Mouse (Mus musculus) CD4-positive helper T cell, adult 2 months (primary cell): Measurements from ENCODE around the gene Slc30a9.

Experiments used
- DNase-seq: peaks from one replicate; pipeline ENCODE4 v3.0.0-alpha.2; 2012; ENCODE audit warnings: low read depth, missing footprints, low spot score

The Slc30a9 gene

DNA sequence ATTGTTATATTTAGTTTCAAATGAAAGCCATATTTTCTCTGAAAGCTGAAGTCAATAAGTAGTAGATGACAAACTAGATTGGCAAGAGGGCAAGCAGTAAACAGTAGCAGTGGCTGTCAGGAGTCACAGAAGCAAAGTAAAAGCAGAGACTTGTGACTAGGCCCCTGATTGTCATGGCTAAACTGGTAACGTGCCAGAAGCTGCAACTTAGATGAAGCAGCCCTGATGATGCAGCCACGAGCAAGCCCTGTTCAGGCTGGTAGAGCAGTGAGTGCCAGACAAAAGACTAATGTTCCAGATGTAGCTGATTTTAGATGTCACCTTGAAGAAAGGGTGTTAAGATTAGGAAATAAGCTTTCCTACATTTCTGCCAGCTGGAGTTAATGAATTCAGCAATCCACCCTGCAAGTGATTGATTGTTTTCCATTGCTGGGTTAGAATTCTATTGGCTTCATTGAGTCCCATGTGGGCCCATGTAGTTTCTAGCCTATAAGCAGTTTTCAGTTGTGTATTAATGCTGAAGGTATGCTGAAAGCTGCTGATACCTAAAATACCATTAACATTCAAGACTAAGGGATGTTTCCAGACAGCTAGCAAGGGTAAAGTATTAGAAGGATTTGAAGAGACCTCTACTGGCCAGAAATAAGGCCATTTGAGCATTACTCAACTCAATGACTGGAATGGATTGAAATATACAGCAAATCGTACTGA, 5.2 kb downstream of the Slc30a9 start:
- no peak for DNase-seq

DNA sequence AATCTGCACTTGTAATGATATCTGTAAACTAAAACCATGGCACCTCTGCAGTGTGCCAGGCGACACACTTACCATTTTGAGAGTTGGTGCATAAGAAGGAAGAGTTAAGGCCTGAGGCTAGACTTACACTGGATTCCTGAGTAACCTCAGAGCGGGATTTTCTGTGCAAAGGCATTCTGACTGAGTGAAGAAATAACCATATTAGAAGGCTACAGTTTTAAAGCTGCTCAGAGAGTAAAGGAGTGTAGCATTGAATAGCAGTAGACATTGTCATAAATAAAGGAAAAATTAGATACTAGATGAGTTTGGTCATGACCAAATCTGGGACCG, 5.7 kb downstream of the Slc30a9 start:
- no peak for DNase-seq

DNA sequence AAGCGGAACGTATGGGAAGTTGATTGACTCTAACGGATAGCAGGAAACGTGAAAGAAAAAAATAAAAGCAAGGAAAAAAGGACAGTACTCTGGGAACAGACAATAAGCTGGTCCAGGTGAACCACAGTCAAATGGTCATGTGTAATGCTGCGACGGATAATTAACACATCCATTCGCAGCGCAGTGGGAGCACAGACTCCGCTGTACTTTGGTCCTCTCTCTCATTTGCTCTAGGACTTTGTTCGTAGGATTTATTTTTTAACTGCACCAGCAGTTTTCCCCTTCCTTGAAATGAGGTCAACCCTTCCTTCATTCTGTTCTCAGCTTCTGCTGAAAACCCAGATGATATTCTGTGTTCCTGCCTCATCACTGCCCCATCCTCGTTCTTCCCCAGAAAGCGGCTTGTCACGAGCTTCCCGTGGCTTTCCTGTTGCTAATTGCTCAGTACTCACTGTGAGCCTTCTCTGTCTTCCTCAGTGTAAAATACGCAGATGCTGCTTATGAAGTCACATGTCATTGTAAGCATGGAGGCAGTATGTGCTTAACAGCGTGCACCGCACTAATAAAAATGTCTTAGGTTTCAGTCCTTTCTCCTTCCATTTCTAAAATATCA, 15.0 kb downstream of the Slc30a9 start:
- DNase-seq, result no peak

DNA sequence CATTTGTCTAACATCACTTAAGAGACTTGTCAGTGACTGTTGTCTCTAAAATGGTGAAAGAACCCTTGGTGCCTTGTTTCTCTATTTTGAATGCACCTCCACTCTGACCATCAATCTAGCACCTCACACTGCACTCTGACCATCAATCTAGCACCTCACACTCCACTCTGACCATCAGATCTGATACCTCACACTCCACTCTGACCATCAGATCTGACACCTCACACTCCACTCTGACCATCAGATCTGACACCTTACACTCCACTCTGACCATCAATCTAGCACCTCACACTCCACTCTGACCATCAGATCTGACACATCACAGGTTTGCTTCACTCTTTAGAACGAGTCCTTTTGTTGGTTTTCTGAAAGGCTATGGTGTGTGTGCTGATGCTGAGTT, 17.3 kb downstream of the Slc30a9 start:
- no peak for DNase-seq

DNA sequence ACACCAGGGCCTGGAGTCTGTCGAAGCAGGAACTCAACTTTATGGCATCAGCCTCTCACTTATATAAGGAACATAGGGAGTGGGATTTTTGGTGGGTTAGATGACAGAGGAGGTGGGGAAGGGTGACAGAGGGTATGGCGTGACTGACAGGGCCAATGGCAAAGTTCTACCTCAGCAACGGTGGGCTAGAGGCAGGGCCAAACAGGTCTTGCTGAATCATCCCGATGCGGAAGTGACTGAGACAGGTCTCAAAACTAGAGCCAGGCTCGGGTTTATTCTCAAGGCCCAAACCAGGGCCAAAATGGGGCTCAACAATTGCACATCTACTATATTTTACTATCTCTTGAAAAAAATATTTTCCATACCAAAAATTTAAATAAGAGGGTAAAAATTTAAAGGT, 34.1 kb downstream of the Slc30a9 start:
- no peak for DNase-seq

DNA sequence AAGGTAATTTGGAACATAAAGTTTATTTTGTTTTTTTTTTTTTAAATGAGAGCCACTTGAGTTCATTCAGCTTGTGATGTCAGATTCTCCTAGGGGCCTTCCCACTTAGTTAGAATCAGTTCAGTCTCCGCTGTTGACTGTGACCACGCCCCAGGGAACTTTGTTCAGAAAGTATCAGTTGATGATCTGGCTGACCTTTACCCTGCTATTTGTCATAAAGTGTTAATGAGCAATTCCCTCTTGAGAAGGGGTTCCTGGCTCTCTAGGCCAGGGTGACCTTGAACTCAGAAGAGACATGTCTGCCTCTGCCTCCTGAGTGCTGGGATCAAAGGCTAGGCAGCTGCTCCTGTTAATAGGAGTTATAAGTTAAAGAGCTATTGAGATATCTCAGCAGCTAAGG, 40.3 kb downstream of the Slc30a9 start:
- DNase-seq, result no peak

DNA sequence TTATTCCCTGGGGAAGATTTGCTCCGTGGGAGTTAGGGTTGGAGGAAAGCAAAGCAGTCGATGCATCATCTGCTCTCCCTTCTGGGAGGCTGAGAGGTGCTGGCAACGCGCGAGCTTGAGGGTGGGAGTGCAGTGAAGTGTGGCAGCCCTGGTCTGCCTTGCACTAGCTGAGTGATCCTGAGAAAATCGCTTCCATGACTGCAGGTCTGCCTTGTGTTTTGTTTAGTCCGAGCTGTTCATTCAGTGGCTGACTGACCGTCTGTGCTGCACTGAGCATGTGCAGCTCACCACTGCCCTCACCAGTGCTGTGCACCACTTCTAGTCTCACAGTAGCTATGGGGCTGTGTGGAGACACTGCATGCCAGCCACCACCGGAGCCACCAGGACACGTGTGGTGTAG, 42.2 kb downstream of the Slc30a9 start:
- DNase-seq, result no peak

DNA sequence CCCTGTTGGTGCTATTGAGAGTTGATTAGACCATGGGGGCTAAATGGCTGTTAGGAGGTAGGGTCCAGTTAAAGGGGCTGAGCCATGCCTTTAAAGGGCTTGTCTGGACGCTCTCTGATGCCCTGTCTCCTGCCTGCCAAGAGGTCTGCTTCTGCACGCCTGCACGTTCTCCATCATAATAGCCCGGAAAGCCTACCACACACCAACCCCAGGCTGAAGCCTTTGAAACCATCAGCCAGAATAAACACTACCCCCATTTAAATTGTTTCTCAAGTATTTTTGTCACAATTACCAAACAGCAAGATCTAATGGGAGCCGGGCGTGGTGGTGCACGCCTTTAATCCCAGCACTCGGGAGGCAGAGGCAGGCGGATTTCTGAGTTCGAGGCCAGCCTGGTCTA, 55.6 kb downstream of the Slc30a9 start:
- no peak for DNase-seq

DNA sequence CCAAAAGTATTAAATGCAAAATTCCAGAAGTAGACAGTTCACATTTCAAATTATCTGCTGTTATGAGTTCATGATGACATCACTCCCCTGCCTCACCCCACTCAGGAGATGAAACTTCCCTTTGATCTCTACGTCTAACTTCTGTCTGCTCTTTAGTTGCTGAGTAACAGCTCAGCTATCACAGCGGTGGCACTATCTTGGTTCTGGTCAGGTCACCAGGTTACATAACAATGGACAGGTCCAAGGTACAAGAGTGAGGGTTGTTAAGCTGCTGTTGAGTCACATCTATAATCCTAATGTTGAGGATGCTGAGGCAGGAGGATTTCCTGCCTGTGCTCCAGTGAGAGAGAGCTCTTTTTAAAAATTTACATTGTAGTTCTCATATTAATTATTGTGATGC, 56.2 kb downstream of the Slc30a9 start:
- DNase-seq, result no peak

DNA sequence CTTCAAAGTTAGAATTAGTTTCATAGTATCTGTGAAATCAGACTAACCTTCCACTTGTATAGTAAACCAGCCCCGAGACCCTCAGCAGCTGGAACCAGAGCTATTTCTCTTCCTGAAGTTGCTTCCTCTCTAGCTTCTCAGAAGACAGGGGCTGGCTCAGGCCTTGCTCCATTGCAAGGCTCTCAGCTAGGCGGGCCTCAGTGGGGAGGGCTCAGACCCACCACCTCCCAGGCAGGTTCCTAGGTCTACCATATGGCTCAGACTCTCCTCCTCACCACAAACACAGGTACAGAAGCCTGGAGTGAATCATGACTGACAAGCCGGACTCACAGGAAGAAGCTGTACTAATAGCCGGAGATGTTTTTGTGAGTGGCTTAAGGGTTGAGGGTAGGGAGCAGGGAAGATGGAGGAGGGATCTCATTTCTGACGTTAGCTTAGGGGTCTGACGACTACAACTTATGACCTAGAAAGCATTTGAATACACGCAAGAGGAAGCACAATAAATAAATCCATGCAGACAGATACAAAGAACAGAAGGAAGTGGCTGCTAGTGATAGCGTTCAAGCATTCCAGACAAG, 70.4 kb downstream of the Slc30a9 start:
- DNase-seq, result no peak

DNA sequence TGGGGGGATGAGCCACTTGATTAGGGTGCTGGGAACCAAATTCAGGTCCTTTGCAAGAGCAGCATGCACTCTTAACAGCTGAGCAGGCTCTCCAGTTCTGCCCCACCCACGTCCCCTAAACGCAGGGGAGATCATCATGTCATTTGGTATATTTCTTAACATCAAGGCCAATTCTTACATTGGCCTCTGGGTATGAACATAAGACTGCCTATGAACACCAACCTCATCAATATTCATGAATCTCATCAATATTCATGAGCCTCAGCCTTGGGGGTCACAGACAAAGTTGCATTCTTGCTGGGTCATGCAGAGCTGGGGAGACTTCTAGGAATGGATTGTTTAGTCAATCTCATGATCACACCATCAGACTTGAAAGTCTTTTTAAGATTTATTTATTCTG, 74.9 kb downstream of the Slc30a9 start:
- DNase-seq, result no peak

DNA sequence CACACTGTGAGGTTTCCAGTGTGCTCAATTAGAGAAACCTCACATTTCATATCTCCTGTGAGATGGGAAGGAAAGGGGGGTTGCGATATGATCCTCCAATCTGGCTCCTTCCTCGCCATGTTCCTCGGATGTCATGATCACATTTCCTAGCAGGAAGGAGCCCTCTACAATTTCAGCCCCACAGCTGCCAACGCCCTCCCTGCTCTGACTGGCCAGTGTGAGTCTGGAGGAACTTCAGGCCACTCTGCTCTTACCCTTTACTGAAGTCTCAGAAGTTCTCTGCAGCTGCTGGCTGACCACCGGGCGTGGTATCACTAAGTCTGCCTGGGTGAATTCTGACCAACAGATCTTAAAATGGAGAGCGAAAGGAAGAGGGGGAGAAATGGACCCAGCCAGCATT, 75.8 kb downstream of the Slc30a9 start:
- DNase-seq, result no peak

DNA sequence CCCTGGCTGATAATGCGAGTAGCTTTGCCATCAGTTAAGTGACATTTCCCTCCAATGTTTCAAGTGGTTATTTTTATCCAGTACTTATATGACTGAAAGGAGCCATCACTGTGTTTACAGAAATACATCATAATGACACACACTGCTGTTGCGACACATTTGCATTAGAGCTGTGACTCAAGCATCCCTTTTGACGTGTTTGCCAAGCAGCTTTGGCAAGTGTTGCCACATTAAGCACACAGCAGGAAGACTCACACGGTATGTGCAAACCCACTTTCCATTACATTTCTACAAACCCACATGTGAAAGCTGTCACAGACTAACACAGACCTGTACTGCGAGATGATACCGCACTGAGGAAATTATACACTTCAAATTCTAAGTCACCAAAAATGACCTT, 87.2 kb downstream of the Slc30a9 start:
- DNase-seq, result peak; percentile 60

DNA sequence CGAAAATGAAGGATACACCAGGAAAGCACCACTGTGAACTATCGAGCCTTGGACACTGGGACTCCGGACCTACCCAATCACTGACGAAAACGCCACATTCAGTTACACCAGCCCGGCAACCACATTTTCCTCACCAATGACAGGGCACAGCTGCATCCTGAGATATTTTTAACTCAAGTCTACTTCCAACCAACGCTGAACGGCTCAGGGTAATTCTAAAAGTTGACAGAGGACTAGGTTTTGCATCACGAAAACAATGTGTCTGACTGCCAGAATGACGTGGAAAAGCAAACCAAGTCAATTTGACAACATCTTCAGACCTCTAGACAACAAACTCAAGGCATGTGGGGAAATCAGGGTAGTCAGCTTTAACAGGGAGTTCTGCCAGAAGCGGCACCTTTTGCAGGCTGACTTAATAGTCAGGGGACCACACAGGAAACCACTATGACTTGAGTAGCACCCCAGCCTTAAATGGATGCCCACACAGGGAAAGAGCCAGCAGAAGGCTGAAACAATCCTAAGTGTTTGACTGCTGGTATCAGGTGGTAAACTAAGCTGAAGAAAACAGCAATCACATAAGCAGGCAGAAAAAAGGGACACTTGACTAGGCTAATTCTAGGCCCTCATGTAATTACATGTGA, 88.6 kb downstream of the Slc30a9 start:
- DNase-seq, result peak; percentile 21

DNA sequence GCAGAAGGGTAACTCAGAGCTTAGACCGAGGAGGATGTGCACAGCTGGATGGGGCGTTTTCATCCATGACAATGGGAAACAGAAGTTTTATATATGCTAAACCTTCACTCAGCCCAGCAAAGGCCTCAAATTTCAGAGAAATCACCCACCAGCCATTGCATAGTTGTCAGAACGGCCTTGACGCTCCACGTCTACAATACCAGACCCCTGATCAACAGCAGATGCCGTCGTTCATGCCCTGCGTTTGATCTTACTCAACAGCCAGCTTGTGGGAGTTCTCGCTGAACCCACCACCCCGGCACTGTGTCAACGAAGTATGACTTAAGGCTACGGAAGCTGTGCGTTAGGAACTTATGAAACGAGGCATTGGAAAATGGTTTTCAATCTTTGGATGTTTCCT, 90.4 kb downstream of the Slc30a9 start:
- DNase-seq, result no peak

DNA sequence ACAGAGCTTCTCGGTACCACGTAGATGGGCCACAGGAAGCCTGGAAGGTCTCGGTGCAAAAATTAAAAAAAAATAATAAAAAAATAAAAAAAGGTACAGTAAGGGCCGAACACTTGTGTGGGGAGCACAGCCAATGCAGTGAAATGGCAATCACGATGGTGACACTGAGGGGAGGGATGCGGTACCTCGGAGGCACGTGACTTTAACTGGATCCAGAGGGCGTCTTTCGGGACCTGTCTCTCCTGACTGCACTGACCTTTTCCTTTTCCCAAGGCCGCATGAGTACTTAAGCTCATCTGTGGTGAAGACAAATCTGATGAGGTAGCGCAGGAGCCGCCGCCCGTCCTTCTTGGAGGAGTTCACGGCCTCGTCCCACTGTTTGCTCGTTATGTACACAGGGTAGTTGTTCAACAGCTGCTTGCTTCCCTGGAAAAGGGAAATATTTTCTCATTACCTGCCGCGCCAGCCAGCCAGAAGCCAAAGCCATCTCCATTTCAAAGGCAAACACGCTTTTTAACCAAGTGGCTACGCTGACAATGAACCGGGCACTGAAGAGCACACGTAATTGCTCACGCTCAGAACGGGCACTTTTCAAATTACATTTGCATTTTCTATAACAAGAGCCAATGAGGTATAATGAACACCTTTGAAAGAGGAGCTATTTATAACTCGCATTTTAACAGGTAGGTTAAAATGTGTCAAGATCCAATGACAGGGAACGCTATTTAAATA, 93.3 kb downstream of the Slc30a9 start:
- DNase-seq, result no peak

DNA sequence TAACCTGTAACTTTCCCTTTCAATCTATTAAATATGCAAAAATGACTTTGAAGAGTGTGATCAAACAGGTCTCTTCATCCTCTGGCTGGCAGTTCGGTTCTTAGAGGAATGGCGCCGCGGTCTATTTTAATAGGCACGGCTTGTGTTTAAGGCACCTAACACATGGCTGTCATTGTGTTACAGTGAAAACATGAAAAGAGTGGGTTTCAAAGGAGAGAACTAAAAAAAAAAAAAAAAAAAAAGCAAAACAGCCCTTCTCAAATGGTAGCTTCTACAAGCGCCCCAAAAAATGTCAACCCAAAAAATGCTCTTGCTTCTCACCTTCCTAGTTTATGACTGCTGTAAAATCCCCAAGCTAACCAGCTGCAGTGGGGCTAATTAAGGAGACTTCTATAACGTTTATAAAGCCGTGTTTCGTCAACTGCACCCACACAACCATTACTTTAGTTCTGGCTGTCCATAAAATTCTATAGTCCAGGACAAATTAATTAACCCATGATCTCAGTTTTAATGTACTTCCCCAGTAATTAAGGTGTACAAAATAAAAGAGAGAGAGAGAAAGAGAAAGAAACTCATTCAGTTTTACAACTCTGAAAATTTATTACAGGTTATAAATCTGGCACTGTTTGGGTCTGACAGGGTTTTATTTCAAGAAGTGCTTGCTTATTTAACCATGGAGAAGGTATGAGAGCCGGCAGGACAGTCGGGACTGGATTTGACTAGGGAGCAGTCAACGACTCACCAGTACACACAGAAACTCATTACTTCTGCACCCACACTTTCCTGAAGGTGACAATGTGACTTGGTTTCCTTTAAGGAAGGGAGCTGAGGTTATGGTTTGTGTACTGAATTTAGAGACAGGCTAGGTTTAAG, 94.1 kb downstream of the Slc30a9 start:
- DNase-seq, result no peak

DNA sequence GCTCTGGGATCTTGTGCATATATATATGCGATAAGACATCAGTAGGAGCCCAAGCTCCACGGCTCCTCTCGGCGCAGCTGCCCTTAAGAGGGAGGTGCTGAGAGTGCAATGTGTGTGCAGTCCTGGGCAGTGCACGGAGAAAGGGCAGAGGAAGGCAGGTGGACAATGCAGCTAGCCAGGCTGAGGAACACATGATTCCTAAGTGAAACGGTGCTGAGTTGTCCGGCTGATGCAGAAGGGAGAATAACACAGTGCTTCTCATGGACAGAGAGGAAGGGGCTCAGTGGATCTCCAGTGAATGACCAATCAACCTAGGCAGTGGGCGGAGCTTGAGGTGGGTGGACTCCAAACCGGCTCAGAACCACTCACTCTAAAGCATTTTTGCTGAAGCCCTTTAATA, 94.9 kb downstream of the Slc30a9 start:
- DNase-seq, result no peak

DNA sequence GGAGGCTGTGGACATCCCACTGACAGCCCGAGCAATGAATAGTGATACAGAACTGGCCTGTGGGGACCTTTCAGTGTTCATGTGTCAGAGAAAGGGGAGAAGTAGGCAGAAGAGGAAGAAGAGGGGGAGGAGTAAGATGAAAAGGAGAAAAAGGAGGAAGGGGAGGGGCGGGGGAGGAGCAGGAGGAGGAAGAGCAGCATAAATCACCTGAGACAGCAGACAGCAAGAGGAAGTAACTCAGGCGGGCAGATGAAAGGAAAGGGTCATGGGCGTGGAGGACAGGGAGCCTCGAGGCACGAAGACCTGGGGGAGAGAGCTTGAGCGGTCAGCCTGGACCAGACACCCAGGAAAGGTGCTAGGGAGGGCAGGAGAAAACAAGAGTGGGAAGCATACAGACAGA, 97.6 kb downstream of the Slc30a9 start:
- DNase-seq, result peak; percentile 32

DNA sequence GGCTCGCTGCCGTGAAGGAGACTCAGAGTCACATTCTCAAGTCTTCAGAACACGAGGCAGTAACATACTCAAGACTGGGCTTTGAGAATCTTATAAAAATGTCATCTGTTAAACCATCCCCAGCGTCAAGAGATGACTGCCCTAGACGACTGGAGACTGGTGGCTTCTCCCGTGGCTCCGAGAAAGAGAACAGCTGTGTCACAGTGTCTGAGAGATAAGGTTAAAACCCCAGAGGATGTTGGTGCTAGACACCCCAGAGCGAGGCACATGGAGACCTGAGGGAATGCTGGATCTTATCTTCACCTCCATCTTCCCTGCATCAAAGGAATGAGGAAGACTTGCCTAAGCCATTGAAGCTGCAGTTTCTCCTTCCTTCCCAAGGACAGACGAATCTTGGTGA, 98.2 kb downstream of the Slc30a9 start:
- no peak for DNase-seq
